Mouse (Mus musculus) E14TG2a.4 (cell line): Measurements from ENCODE around the gene Dusp15.

Source experiments
- CTCF ChIP-seq: conservative IDR thresholded peaks from 2 replicates; pipeline ENCODE4 v1.5.1; 2014; ENCODE audit warnings: low read length
- POU5F1 ChIP-seq: IDR thresholded peaks from 2 replicates; pipeline ENCODE4 v1.6.1; 2014; ENCODE audit warnings: low read length, borderline replicate concordance

DNA sequence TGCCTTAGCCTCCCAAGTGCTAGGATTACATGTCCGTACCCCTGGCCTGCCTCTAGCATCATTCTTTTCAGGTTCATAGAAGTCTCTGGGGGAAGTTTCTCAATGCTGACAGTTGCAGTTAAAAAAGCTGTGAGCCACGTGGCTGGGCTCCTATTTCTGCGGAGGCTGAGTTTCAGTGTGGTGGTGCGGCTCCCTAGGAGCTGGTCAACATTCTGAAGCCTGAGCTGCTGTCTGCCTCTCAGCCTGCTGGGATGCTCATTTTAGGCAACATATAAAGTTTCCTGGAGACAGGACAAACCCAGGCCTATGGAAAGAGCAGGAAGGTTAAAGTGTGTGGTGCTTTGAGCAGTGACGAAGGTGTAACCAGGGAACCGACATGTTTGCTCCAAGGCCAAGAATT is 52.5 kb downstream of the Dusp15 start:
- no peak for TF ChIP-seq CTCF
- no peak for TF ChIP-seq POU5F1
